Mouse (Mus musculus) cortical plate, adult 2 months (tissue): ENCODE measurements at regions not wholly inside any gene's neighbourhood (a gene's known extent, or its start where the extent isn't known, plus 50 kb on each side); places are given as distances from the start of the nearest gene placed in this dataset.

Source experiments
- CTCF ChIP-seq: fragments of 200-500 bp; IDR thresholded peaks from 2 replicates; pipeline ENCODE4 v1.5.1; 2011; ENCODE audit warnings: mild to moderate bottlenecking, control low read depth, low read length; ENCODE audit not compliant: insufficient read depth; ENCODE audit errors: extremely low read depth
- POLR2A ChIP-seq: fragments of 200-500 bp; IDR thresholded peaks from 2 replicates; pipeline ENCODE4 v1.6.1; 2011; ENCODE audit warnings: mild to moderate bottlenecking, low read length, control low read depth; ENCODE audit not compliant: insufficient read depth; ENCODE audit errors: extremely low read depth

DNA sequence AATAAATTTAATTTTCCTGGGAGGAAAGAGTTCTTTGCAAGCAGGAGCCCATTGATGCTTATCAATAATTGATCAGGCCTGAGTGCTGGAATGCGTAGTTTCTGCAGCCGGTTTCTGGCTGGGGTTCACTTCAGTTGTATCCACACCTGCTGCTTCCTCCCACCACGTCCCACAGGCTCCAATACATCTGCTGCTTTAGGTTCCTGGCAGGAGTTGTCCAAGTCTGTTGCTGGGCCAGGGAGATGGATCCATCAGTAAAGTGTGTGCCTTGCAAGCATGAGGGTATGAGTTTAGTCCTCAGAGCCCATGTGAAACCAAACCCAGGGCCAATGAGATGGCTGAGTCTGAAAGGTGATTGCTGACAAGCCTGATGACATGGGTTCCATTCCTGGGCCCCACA lies 72.1 kb downstream of the Rpl14 start:
- TF ChIP-seq CTCF (no peak), POLR2A (no peak)
